Mouse (Mus musculus): ENCODE measurements around the gene Dhrs7b. TPM values are rescaled to one million over a fixed set of nuclear protein-coding genes. Genes with fewer than 3 reads are reported as not detected.
A peak's percentile ranks its signal among the peaks of the same experiment; 100 is the strongest.
"Not testable (repeated sequence)": the region's sequence is repeated elsewhere in the genome, so short reads cannot be mapped to it uniquely, and the experiment has no call there.

Gene Dhrs7b
- total and polyA plus RNA-seq, 2 experiments from 2014 or later: 22.9 to 28.4 TPM

DNA sequence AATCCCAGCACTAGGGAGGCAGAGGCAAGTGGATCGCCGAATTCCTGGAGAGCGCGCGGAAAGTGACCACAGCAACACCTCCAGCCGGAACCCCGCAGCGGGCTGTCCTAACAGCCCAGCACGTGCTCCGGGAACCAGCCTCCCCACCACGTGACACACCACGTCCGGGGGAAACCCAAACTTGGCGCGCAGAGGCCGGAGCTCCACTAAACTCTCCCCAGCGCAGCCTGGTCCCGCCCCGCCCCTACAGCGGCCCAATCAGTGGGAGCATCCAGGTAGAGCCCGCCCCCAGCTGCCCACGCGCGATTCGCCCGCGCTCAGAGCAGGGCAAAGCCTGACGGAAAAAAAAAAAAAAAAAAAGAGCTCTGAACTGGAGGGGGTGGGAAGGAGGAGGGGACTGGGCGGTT is 19.4 kb upstream of the Dhrs7b start:
- H3K36me3 ChIP-seq (replicated peaks; ENCODE audit: control insufficient read depth, insufficient read depth, low read length): no peaks in the 10 kb centered on the region
- H3K27me3 ChIP-seq (ENCODE audit: control insufficient read depth, insufficient read depth, low read length): no peaks in the 10 kb centered on the region
- TF ChIP-seq CTCF (IDR thresholded peaks at IDR 0.05; ENCODE audit: low read depth) (no peak), EP300 (IDR thresholded peaks at IDR 0.05; ENCODE audit: low read depth) (no peak)
- H3K9me3 ChIP-seq (replicated peaks; ENCODE audit: control insufficient read depth, low read length): no peaks in the 10 kb centered on the region
- ATAC-seq (ENCODE audit: insufficient read depth, low read depth): peak; percentile 99
- H3K9ac ChIP-seq (replicated peaks; ENCODE audit: low read depth, low read length): peak overlapping the region; percentile 28; the same call in 1 of the 2 replicates
- H3K4me1 ChIP-seq (ENCODE audit: control insufficient read depth, insufficient read depth): peaks cover 19% of the 10 kb centered on the region; the same call in 1 of the 2 replicates
- peak overlapping the region; percentile 44 for H3K4me3 ChIP-seq (ENCODE audit: low read depth, low read length)
- WGBS: under 1% methylated on average over 28 of the region's 29 CpGs
- DNase-seq (ENCODE audit: low spot score): peak; percentile 90
- H3K27ac ChIP-seq (ENCODE audit: low read depth): peak overlapping the region; percentile 33; the same call in 1 of the 2 replicates
- peak overlapping the region; percentile 60 for H3K4me2 ChIP-seq (ENCODE audit: low read depth, low read length)

DNA sequence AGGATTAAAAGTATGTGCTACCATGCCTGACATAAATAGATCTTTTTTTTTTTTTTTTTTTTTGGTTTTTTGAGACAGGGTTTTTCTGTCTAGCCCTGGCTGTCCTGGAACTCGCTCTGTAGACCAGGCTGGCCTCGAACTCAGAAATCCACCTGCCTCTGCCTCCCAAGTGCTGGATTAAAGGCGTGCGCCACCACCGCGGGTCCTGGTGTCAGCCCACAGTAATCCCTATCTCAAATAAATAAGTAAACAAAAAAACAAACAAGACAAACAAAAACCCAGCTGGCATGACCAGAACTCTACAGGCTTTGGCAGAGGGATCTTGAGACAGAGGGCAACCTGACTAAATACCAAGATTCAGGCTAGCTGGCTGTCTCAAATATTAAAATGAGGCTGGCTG is 18.8 kb upstream of the Dhrs7b start, which contains the start of gene Shmt1:
Gene Shmt1 (minus strand): TSS at position 101 of the 400 bp plus-strand sequence.
- peak within 1 kb of the TSS; percentile 33; the same call in 1 of the 2 replicates for H3K27ac ChIP-seq (ENCODE audit: low read depth)
- H3K4me3 ChIP-seq (ENCODE audit: low read depth, low read length): peak within 1 kb of the TSS; percentile 44
- H3K27me3 ChIP-seq (ENCODE audit: control insufficient read depth, insufficient read depth, low read length); ATAC-seq (ENCODE audit: insufficient read depth, low read depth); DNase-seq (ENCODE audit: low spot score); H3K36me3 ChIP-seq (replicated peaks; ENCODE audit: control insufficient read depth, insufficient read depth, low read length); H3K9me3 ChIP-seq (replicated peaks; ENCODE audit: control insufficient read depth, low read length): not testable (repeated sequence)
- peak within 1 kb of the TSS; percentile 28; the same call in 1 of the 2 replicates for H3K9ac ChIP-seq (replicated peaks; ENCODE audit: low read depth, low read length)
- peaks cover 19% of the 10 kb centered on the region; the same call in 1 of the 2 replicates for H3K4me1 ChIP-seq (ENCODE audit: control insufficient read depth, insufficient read depth)
- H3K4me2 ChIP-seq (ENCODE audit: low read depth, low read length): peak within 1 kb of the TSS; percentile 60
- WGBS: 28% methylated on average over 6 of the region's 6 CpGs

DNA sequence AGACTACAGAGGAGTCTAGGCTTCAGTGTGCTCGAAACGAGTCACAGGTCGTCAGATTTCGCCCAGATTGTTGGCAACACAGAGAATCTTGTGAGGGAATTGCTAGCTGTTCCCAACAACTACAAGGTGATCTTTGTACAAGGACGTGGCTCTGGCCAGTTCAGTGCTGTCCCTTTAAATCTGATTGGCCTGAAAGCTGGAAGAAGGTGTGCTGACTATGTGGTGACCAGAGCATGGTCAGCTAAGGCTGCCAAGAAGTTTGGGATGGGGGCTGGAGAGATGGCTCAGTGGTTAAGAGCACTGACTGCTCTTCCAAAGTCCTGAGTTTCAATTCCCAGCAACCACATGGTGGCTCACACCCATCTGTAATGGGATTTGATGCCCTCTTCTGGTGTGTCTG is 14.0 kb upstream of the Dhrs7b start:
- 55% methylated on average over 5 of the region's 5 CpGs for whole genome bisulfite sequencing
- Histone ChIP-seq H3K4me2 (ENCODE audit: low read depth, low read length) (no peak overlapping the region), H3K9ac (replicated peaks; ENCODE audit: low read depth, low read length) (no peak overlapping the region), H3K27ac (ENCODE audit: low read depth) (no peak overlapping the region), H3K4me3 (ENCODE audit: low read depth, low read length) (no peak overlapping the region), H3K4me1 (ENCODE audit: control insufficient read depth, insufficient read depth) (no peaks in the 10 kb centered on the region), H3K36me3 (replicated peaks; ENCODE audit: control insufficient read depth, insufficient read depth, low read length) (no peaks in the 10 kb centered on the region), H3K27me3 (ENCODE audit: control insufficient read depth, insufficient read depth, low read length) (no peaks in the 10 kb centered on the region), H3K9me3 (replicated peaks; ENCODE audit: control insufficient read depth, low read length) (no peaks in the 10 kb centered on the region)
- no peak for DNase-seq (ENCODE audit: low spot score)
- ATAC-seq (ENCODE audit: insufficient read depth, low read depth): no peak
- no peak for TF ChIP-seq EP300 (IDR thresholded peaks at IDR 0.05; ENCODE audit: low read depth)
- TF ChIP-seq CTCF (IDR thresholded peaks at IDR 0.05; ENCODE audit: low read depth): no peak

DNA sequence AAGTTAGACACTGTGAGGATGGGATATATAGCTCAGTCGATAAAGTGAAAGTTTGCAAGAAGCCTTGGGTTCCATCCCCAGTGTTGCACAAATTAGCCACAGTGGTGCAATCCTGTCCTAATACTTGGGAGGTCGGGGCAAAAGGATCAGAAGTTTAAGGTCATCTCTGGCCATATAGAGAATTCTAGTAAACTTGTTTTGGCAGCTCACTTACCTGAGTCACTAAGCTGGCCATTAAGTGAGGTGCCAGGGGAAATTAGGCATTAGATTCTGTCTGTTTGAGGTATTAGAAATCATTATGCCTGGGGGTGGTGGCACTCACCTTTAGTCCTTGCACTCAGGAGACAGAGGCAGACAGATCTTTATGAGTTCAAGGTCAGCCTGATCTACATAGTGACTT is 6.7 kb upstream of the Dhrs7b start:
- Histone ChIP-seq H3K4me2 (ENCODE audit: low read depth, low read length) (no peak overlapping the region), H3K27me3 (ENCODE audit: control insufficient read depth, insufficient read depth, low read length) (no peaks in the 10 kb centered on the region), H3K4me3 (ENCODE audit: low read depth, low read length) (no peak overlapping the region), H3K4me1 (ENCODE audit: control insufficient read depth, insufficient read depth) (no peaks in the 10 kb centered on the region), H3K9ac (replicated peaks; ENCODE audit: low read depth, low read length) (no peak overlapping the region), H3K36me3 (replicated peaks; ENCODE audit: control insufficient read depth, insufficient read depth, low read length) (no peaks in the 10 kb centered on the region), H3K9me3 (replicated peaks; ENCODE audit: control insufficient read depth, low read length) (no peaks in the 10 kb centered on the region), H3K27ac (ENCODE audit: low read depth) (no peak overlapping the region)
- ATAC-seq (ENCODE audit: insufficient read depth, low read depth): no peak
- no peak for DNase-seq (ENCODE audit: low spot score)
- TF ChIP-seq CTCF (IDR thresholded peaks at IDR 0.05; ENCODE audit: low read depth) (no peak), EP300 (IDR thresholded peaks at IDR 0.05; ENCODE audit: low read depth) (no peak)
- WGBS: 51% methylated on average over 2 of the region's 2 CpGs

DNA sequence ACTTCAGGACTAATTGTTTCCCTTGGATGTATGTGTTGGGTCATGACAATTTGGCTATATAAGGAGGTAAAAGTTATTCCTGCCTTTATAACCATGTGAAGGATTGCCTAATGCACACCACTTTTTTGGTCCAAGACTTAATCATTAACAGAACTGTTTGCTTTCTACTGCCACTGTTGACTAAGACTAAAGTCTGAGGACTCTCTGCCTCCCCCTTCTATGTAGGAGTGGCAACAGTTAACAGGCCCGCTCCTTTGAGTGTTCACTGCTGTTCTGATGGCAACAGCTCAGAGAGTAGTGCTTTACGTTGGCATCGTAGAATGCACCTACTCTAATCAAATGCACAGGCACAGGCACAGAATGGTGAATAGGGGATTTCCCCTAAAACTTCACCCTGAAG is 5.2 kb upstream of the Dhrs7b start:
- WGBS: 68% methylated on average over 3 of the region's 3 CpGs

DNA sequence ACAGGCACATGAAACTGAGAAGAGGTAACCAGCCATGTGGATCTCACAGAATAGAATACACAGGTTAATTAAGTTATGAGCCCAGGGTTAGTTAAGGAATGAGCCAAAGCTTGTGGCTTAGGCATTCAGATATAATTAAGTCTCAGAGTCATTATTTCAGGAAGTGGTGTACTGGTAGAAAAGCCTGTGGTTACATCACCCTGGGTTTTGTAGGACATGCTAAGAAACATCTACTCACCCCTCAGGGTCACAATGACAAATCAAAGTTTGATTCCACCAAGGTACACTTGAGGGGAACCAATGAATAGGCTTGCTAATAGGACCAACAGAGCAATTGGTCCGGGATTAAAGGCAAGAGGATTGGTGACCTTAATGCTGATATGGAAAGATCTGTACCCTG is 3.7 kb upstream of the Dhrs7b start:
- no peaks in the 10 kb centered on the region for H3K9me3 ChIP-seq (replicated peaks; ENCODE audit: control insufficient read depth, low read length)
- no peaks in the 10 kb centered on the region for H3K36me3 ChIP-seq (replicated peaks; ENCODE audit: control insufficient read depth, insufficient read depth, low read length)
- DNase-seq (ENCODE audit: low spot score) (no peak), ATAC-seq (ENCODE audit: insufficient read depth, low read depth) (no peak)
- no peaks in the 10 kb centered on the region for H3K4me1 ChIP-seq (ENCODE audit: control insufficient read depth, insufficient read depth)
- no peak for TF ChIP-seq CTCF (IDR thresholded peaks at IDR 0.05; ENCODE audit: low read depth)
- TF ChIP-seq EP300 (IDR thresholded peaks at IDR 0.05; ENCODE audit: low read depth): no peak
- no peak overlapping the region for H3K9ac ChIP-seq (replicated peaks; ENCODE audit: low read depth, low read length)
- WGBS: 29% methylated on average over 1 of the region's 1 CpGs
- H3K27ac ChIP-seq (ENCODE audit: low read depth): no peak overlapping the region
- no peaks in the 10 kb centered on the region for H3K27me3 ChIP-seq (ENCODE audit: control insufficient read depth, insufficient read depth, low read length)
- no peak overlapping the region for H3K4me2 ChIP-seq (ENCODE audit: low read depth, low read length)
- no peak overlapping the region for H3K4me3 ChIP-seq (ENCODE audit: low read depth, low read length)

More for the DNA sequence above, 5.2 kb upstream of the Dhrs7b start:
- no peak for DNase-seq (ENCODE audit: low spot score)
- Histone ChIP-seq H3K4me1 (ENCODE audit: control insufficient read depth, insufficient read depth) (no peaks in the 10 kb centered on the region), H3K27ac (ENCODE audit: low read depth) (no peak overlapping the region), H3K36me3 (replicated peaks; ENCODE audit: control insufficient read depth, insufficient read depth, low read length) (no peaks in the 10 kb centered on the region), H3K9ac (replicated peaks; ENCODE audit: low read depth, low read length) (no peak overlapping the region), H3K27me3 (ENCODE audit: control insufficient read depth, insufficient read depth, low read length) (no peaks in the 10 kb centered on the region), H3K4me2 (ENCODE audit: low read depth, low read length) (no peak overlapping the region), H3K4me3 (ENCODE audit: low read depth, low read length) (no peak overlapping the region), H3K9me3 (replicated peaks; ENCODE audit: control insufficient read depth, low read length) (no peaks in the 10 kb centered on the region)
- no peak for ATAC-seq (ENCODE audit: insufficient read depth, low read depth)
- TF ChIP-seq EP300 (IDR thresholded peaks at IDR 0.05; ENCODE audit: low read depth): no peak
- no peak for TF ChIP-seq CTCF (IDR thresholded peaks at IDR 0.05; ENCODE audit: low read depth)

All from heart, postnatal 0 days (tissue).